Mouse (Mus musculus): ENCODE results near the gene Dppa3.

Dppa3 gene

GRCm38 (mm10) chr6:122626110-122626509 is at the start of gene Dppa3:
Gene Dppa3, plus strand, starts transcription at chr6:122626410.
- DNase-seq (ENCODE audit: low spot score), result no peak

- no peak for DNase-seq (ENCODE audit: low spot score)
These were observed 49.2 kb upstream of the Dppa3 start for GRCm38 (mm10) chr6:122577030-122577429.

GRCm38 (mm10) chr6:122579086-122579485 is 47.1 kb upstream of the Dppa3 start:
- DNase-seq (ENCODE audit: low spot score), result no peak

- DNase-seq (ENCODE audit: low spot score), result no peak
These were observed 35.0 kb upstream of the Dppa3 start for GRCm38 (mm10) chr6:122591027-122591758.

GRCm38 (mm10) chr6:122592905-122593304 is 33.3 kb upstream of the Dppa3 start:
- DNase-seq (ENCODE audit: low spot score), result no peak

GRCm38 (mm10) chr6:122595637-122596036 is 30.6 kb upstream of the Dppa3 start:
- DNase-seq (ENCODE audit: low spot score), result no peak

GRCm38 (mm10) chr6:122596608-122597007 is 29.6 kb upstream of the Dppa3 start:
- DNase-seq (ENCODE audit: low spot score), result no peak

GRCm38 (mm10) chr6:122598014-122598413 is 28.2 kb upstream of the Dppa3 start:
- no peak for DNase-seq (ENCODE audit: low spot score)

- DNase-seq (ENCODE audit: low spot score), result no peak
These were observed 27.8 kb upstream of the Dppa3 start for GRCm38 (mm10) chr6:122598436-122598835.

GRCm38 (mm10) chr6:122599054-122599737 is 27.0 kb upstream of the Dppa3 start:
- DNase-seq (ENCODE audit: low spot score), result no peak

GRCm38 (mm10) chr6:122600066-122600646 is 26.1 kb upstream of the Dppa3 start:
- DNase-seq (ENCODE audit: low spot score), result no peak

- DNase-seq (ENCODE audit: low spot score), result no peak
These were observed 25.2 kb upstream of the Dppa3 start for GRCm38 (mm10) chr6:122601031-122601430.

GRCm38 (mm10) chr6:122601615-122602014 is 24.6 kb upstream of the Dppa3 start:
- no peak for DNase-seq (ENCODE audit: low spot score)

GRCm38 (mm10) chr6:122602242-122602991 is 23.8 kb upstream of the Dppa3 start, which contains the start of gene Apobec1:
Gene Apobec1, minus strand, starts transcription at chr6:122602444.
- DNase-seq (ENCODE audit: low spot score), result peak; percentile 54

- no peak for DNase-seq (ENCODE audit: low spot score)
These were observed 23.3 kb upstream of the Dppa3 start for GRCm38 (mm10) chr6:122602992-122603322.

- DNase-seq (ENCODE audit: low spot score), result no peak
These were observed 21.9 kb upstream of the Dppa3 start for GRCm38 (mm10) chr6:122604260-122604659.

GRCm38 (mm10) chr6:122605483-122605882 is 20.7 kb upstream of the Dppa3 start:
- no peak for DNase-seq (ENCODE audit: low spot score)

- DNase-seq (ENCODE audit: low spot score), result no peak
These were observed 19.5 kb upstream of the Dppa3 start for GRCm38 (mm10) chr6:122606661-122607060.

- no peak for DNase-seq (ENCODE audit: low spot score)
These were observed 18.5 kb upstream of the Dppa3 start for GRCm38 (mm10) chr6:122607700-122608099.

GRCm38 (mm10) chr6:122608434-122609376 is 17.5 kb upstream of the Dppa3 start:
- DNase-seq (ENCODE audit: low spot score), result no peak

GRCm38 (mm10) chr6:122609377-122609728 is 16.9 kb upstream of the Dppa3 start:
- DNase-seq (ENCODE audit: low spot score), result no peak
